Mouse (Mus musculus): ENCODE measurements around the gene Asap3.
A peak's percentile ranks its signal among the peaks of the same experiment; 100 is the strongest.

The Asap3 gene

DNA sequence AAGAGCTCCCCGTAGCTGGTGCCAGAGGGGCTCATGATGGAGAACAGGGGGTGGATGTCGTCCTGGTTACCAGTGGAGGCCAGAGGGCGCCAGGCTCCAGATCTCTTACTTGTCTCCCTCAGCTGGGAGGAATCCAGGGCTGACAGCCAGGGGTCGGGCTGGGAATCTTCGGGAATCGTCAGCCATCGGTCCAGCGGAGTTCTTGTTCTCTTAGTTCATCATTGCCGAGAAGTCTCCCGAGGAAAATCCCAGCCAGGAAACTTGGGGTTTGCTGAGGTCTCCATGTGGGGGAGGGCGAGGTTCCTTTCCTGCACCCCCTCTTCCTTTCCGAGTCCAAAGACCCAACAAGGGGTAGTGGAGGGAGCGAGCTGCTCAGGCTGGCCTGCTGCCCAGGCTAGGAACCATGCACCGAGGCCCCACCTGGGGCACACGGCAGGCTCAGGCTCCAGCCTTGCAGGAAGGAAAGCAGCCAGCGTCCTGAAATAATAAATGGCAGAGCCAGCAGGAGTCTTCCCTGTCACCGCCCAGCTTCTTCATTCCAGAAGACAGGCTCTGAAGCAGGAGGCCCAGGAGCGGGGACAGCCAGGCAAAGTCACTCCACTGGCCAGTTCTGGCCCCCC is 12.5 kb downstream of the Asap3 start:
- ATAC-seq (ENCODE audit: low TSS enrichment), result no peak

DNA sequence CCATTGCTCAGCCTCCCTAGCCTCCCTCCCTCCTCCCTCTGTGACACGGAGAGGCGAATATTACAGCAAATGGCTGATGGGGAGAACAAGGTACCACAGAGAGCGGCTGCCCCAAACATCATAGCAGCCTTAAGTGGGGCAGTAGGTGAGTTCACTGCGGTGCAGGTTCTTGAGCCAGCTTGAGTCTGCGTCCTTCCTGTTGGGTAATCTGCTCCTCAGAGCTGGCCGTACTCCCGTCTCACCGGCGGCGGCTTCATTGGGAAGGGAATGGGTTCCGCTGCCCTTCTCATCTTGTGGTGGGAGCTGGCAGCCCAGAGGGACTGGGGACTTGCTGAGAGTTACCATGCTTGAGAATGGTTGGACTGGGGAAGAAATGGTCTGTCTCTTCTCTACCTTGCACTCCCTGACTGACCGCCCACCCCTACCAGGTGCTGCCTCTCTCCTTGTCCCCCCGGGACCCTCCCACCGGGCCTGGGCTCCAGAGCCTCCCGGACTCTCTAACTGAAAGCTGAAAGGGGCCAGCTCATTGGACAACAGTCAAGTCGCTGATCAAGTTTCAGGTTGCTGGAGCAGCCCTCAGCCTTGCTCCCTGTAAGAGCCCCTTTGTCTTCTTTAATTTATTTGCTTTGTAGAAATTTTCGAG is 14.1 kb downstream of the Asap3 start:
- ATAC-seq (ENCODE audit: low TSS enrichment), result no peak

DNA sequence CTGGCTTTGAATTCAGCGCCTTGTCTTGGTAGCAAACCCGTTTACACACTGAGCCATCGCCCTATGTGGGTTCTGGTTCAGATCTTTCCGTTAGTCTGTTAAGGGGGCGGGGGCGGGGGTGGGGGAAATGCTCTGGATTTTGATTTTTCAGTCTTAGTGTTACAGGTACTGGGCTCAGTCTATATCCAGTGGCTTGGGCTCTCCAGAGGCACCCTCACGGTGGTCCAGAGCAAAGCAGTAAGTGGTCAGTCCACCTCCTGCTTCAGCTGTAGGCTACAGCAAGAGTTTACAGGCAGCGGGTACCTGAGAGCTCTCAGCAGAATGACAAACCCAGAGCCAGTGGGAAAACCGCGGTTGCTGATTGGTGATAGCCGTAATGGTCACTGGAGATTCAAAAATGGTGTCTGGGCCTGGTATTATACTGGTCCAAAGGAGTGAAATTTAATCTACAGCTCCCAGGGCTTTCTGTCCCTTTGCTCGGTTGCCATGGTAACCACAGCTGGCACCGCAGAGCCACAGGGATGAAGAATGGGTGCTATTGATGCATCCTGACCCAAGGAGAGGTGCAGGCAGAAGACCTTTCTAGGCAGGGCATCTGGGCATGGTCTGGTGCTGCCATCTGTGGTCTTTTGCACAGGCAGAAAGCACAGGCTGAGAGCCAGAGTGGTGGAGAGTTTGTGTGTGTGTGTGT is 17.5 kb downstream of the Asap3 start:
- ATAC-seq (ENCODE audit: low TSS enrichment), result no peak

DNA sequence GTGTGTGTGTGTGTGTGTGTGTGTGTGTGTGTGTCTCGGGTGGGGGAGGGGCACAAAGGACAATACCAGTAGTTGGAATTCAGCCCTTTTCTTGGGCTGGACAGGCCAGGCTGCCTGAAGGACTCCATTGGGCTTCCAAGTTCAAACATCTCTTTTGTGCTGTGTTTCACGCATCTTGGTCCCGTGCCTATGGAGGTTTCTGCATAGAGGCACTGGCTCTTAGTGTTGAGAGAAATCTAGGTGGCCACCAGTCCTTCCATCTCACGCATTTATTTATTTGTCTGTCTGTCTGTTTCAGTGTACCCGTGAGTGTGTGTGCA is 18.0 kb downstream of the Asap3 start:
- ATAC-seq (ENCODE audit: low TSS enrichment), result no peak

DNA sequence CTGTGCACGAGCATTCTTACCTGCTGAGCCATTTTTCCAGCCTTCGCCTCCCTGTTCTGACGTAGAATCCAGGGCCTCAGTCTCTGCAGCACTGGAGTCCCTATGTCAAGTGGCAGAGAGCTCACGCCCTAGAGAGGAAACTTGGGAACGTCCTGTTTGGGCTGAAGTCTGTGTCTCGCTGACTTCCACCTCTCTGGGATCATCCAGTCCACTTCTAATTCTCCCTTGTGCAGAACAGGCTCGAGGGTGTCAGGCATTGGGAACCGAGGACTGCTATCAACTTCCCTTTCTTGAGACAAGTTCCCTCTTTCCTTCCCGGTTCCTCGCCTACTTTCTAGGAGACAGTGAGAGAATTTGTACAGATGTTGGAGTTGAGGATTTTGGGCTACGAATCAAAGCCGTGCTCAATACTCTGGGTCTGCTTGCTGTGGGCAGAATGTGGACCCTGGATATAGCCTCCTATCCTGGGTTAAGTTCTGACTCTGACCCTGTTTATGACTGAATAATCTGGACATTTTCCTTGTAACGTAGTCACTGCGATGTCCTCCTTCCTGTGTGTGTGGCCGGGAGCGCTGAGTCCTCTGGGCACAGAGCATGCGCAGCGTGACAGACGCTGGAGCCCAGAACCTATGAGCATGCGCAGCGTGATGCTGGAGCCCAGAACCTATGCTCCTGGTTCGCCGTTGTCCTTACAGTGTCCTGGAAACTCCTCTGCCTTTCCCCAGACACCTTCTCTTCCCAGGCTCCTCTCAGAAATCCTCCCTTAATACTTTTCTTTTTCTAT is 18.7 kb downstream of the Asap3 start:
- ATAC-seq (ENCODE audit: low TSS enrichment), result no peak

DNA sequence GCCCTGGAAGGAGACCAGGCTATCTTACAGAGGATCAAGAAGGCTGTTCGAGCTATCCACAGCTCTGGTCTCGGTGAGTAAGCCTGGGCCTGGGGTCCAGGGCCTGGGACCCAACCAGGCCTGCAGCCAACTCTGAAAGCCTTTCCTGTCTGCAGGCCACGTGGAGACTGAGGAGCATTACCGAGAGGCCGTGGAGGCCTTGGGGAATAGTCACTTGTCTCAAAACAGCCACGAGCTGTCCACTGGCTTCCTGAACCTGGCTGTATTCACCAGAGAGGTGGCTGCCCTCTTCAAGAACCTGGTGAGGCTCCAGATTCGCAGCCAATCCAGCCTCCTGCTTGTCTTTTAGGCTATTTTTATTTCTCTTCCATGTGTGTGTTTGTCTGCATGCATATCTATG is 21.2 kb downstream of the Asap3 start:
- no peak for ATAC-seq (ENCODE audit: low TSS enrichment)

DNA sequence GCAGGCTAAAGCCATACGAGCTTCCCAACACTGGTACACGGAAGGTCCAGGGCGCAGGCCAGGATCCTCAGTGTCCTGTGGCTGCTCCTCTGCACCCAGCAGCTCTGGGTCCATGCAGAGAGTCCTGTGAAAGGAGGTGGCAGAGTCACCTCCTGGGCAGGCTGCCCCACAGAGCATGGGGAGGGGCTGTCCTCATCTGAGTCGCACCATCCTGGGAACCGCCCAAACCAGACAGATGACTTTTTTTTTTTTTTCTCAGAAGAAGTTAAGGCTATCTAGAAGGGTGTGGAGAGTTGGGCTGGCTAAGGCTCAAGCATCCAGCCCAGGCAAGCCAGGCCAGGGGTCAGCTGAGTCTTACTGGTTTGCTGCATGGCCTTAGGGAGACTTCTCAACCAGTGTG is 22.5 kb downstream of the Asap3 start:
- no peak for ATAC-seq (ENCODE audit: low TSS enrichment)

DNA sequence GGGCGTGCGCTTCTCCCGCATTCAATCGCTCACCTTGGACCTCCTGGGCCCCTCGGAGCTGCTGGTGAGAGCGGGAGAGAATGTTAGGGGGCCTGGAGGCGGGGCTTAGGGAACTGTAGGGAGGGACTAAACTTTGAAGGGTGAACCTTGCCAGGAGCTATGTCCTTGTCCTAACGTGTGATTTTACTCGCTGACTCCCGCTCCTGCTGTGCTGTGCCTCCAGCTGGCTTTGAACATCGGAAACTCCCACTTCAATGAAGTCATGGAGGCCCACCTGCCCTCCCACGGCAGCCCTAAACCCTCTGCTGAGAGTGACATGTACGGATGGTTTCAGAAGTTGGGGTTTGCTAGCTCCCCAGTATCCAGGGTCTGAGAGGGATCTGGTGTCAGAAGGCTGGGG is 32.5 kb downstream of the Asap3 start:
- no peak for ATAC-seq (ENCODE audit: low TSS enrichment)

DNA sequence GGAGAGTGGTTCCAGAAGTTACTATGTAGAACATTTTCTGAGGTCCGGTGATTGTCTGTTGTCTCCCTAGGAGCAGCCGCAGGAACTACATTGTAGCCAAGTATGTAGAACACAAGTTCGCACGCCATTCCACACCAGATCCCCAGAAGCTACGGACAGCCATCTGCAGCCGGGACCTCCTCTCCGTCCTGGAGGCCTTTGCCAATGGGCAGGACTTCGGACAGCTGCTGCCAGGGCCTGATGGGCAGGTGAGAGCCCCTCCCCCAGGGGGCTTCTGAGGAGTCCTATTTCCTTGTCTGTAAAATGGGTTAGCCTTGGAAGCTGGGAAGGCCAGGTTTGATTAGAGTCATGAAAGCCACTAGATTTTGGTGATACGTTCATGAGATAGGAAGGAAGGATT is 32.9 kb downstream of the Asap3 start:
- ATAC-seq (ENCODE audit: low TSS enrichment), result no peak

DNA sequence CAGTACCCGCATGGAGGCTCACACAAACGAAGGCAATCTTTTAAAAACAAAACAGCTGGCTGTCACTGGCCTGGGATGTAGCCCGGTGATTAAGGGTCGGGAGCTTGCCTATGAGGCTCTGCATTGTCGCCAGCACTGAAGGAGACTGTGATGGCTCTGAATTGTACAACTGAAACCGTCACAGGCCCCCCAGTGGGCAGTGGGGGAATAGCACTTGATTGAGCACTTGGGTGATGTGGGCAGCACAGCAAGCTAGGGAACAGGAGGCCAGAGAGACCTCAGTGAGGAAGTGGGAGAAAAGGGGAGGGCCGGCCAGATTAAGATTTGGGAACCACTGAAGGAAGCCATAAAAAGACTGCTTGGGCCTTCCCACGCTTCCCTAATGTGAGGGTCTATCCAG is 33.5 kb downstream of the Asap3 start:
- peak; percentile 89 for ATAC-seq (ENCODE audit: low TSS enrichment)

DNA sequence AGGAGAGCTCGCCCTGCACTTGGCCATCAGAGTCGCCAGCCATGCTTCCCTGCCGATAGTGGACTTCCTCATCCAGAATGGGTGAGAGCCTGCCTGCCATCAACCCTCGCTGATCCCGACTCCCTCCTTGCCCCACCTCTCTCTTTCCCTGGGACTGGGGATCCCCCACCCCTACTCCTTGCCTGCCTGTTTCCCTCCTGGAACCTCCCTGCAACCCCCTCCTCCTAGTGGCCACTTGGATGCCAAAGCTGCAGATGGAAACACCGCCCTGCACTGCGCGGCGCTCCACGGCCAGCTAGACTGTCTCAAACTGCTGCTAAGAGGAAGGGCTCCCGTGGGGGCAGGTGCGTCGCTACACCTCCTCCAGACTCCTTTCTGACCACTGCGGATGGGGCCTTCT is 34.0 kb downstream of the Asap3 start:
- ATAC-seq (ENCODE audit: low TSS enrichment), result no peak

DNA sequence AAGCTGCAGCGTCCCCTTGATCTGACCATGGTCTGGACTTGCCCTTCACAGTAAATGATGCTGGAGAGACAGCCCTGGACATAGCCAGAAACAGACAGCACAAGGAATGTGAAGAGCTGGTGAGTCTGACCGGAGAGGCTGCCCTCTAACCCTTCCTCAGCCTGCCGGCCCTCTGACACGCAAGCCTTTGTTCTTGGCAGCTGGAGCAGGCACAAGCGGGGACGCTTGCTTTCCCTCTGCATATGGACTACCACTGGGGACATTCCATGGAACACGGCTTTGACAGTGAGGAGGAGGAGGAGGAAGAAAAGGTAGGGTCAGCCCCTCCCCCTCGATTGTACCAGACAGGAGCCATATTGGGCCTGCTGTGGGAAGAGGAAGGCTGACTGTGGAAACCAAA is 34.8 kb downstream of the Asap3 start:
- ATAC-seq (ENCODE audit: low TSS enrichment), result no peak

DNA sequence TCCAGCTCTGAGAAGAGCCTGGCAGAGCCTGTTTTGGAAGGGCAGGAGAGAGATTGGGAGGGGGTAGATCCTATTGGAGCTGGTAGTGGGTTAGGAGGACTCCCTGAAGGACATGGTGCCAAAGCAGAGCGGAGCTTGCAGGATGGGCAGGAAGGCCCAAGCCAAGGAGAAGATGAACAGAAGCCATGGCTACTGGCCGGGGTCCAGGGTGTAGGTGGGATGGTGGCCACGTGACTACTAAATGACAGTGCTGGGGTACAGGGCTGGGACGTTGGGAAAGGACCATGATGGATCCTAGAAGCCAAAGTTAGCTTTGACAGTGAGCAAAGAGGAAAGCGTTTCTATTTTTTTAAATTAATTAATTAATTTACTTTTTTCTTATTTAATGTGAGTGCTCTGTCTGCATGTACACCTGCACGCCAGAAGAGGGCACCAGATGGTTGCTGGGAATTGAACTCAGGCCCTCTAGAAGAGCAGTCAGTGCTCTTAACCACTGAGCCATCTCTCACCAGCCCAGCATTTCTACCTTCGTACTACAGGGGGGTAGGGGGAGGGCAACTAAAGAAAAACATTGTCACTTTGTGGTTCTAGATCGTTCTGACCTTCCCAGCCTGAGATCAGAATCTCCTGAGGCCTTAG is 36.0 kb downstream of the Asap3 start:
- ATAC-seq (ENCODE audit: low TSS enrichment), result no peak

DNA sequence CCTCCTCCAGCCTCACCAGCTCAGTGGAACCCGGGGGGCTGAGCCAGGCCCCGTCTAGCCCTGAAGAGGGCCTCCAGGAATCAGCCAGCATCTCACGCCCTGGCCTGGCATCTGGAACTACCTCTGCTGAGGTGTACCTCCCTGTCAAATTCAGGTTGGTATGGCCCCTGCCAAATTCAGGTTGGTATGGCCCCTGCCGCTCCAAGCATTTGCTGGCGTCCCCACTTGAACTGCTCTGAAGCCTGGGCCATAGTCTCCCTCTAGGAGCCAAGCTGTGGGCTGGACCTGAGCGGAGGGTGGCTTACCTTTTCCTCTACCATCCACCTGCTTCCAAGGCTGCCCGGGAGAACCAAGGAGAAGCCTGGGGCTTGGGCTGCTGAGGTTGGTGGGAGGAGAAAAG is 36.6 kb downstream of the Asap3 start:
- ATAC-seq (ENCODE audit: low TSS enrichment), result no peak

DNA sequence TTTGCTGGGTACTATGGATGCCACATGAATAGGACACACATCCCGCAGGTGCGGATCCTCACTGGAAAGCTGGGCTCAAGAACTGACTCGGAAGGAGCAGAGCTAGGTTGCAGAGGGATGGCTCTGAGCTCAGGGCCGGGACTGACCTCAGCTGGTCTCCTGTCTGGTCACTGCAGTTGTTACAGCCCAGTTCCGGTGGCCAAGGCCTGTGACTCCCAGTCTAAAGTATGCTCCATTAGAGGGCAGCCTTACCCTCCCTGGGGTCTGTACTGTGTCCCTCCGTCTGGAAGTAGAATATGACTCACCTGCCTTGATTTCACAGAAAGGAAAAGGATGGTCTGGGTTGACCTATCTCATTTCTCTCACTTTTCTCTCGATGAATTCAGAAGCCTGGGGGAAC is 38.0 kb downstream of the Asap3 start:
- ATAC-seq (ENCODE audit: low TSS enrichment), result no peak

DNA sequence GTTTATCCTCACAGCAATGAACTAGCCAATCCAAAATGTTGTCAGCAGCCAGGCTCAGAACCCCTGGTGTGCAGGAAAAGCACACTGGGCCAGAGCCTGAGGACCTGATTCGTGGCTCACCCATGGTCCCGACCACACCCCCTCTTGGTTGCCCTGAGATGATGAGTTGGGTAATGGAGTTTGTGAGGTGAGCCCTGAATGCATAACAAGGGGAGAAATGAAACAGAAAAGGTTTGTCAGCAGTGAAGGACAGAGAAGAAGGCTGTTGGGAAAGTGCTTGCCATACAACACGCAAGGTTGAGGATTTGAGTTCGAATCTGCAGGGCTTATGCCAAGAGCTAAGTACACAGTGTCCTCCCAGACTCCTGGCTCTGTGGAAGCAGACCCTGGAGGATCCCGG is 39.5 kb downstream of the Asap3 start:
- ATAC-seq (ENCODE audit: low TSS enrichment), result no peak

DNA sequence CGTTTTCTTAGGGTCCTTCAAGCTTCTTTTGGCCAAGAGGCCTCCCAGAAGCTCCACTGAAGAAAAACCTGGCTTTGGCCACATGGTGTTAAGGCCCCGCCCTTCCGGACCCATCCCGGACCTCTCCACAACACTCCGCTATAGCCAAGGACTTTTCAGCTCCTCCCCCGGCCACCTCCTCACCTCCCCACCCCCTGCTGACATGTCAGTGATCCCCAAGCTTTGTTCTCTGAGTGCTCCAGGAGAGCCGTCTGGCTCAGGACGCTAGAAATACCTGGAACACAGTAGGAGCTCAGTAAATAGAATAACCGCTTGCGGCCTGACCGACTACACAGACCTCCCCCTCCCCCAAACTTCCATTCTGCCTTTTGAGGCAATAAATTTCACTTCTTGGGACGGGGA is 40.4 kb downstream of the Asap3 start:
- ATAC-seq (ENCODE audit: low TSS enrichment), result no peak

DNA sequence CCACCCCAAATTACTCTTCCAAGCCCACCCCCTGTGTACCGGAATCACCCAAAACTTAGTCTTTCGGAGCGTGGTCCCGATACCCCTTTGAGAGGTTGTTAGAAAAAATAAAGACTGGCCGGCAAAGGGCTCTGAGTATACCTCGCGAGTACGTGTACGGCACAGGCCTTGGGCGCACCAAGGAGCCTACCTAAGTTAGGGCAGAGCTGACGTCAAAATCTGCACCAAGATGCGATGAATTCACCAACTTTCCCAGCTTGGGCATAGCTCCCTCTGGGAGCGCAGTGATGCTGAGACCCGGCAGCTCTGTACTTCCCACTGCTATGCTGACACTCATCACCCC is 41.2 kb downstream of the Asap3 start:
- ATAC-seq (ENCODE audit: low TSS enrichment), result peak; percentile 41; the same call in 1 of the 2 replicates

DNA sequence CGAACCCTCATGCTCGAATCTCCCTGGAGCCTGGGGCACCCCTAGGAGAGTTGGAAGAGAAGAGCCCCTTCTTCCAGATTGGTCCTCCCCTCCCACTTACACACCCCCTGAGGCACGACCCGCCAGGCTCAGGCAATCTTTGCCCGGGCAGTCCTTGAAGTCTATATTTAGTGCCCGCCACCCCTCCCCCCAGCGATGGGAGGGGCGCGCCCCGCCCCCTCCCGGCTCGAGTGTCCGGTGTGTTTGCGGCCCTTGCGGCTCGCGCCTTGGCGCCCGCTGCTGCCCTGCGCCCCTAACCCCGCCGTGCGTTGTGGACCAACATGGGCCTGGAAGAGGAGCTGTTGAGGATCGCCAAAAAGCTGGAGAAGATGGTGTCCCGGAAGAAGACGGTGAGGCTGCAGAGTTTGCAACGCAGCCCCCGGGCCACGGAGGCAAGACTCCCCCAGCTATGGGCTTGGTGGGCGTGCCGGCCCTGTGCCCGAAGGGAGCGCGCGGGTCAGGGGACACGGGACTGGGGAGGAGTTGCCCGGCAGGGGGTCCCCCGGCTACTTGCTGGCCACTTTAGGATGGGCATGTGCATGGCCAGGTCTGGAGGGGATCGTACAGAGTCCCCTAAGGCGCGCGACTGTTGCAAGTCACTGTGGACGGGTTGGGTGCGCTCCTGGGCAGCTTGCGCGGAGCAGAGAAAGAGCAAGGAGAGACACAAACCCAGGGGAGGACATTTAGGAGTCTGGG is 41.7 kb downstream of the Asap3 start, which contains the start of gene Tcea3:
Gene Tcea3 (plus strand): TSS at position 1 of the 735 bp plus-strand sequence.
- no peak for ATAC-seq (ENCODE audit: low TSS enrichment)

DNA sequence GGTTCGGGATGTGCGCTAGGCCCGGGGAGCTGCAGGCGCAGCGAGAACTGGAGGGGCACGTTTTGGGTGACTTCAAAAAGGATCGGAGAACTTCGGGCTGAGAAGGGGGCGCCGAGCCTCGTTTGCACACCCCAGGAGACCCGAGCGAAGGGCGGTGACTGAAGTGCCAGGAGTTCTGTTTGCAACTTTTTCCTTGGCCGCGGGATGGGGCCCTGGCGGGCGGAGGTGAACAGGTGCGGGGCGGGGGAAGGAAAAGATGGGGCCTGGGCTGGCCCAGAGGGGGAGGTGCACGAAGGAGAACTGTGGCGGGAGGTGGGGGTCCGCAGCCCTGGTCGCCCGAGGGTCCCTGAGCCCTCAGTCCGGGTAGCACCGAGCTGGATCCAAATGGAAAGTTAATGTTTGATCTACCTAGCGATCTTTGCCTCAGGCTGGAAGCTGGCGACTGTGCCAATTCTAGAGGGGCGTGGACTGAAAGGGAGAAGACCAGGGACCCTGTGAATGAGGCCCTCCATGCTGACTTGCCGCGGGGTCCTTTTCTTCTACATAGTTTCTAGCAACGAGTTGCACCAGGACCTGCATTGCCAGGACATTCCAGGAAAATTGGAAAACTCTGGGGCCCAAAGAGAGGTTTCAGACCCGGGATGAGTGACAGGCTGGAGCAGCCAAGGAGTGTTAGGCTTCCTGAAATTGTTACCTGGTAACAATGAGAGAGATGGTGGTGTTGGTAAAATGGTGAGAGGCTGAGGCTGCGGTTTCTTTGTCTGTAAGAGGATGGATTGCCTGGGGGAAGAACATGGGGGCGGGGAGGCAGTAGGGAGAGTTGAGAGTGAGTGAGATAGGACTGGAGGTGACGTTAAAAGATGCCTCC is 42.5 kb downstream of the Asap3 start:
- no peak for ATAC-seq (ENCODE audit: low TSS enrichment)

DNA sequence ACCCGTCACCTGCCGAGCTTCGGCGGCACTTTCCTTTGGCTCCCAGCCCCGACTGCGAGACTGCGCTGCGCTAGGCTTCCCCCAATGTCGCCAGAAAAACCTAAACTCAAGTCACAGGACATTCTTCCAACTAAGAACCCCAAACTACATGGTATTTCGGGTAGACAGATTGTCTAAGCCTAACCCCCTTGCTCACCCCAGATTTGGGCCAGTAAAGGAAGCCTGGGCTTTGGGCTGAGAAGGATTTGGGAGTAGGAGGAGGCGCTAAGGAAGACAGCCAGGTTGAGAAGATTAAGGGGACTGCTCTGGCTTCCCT is 43.1 kb downstream of the Asap3 start:
- no peak for ATAC-seq (ENCODE audit: low TSS enrichment)
